Mouse (Mus musculus): ENCODE measurements at regions not wholly inside any gene's neighbourhood (a gene's known extent, or its start where the extent isn't known, plus 50 kb on each side); places are given as distances from the start of the nearest gene placed in this dataset.

DNA sequence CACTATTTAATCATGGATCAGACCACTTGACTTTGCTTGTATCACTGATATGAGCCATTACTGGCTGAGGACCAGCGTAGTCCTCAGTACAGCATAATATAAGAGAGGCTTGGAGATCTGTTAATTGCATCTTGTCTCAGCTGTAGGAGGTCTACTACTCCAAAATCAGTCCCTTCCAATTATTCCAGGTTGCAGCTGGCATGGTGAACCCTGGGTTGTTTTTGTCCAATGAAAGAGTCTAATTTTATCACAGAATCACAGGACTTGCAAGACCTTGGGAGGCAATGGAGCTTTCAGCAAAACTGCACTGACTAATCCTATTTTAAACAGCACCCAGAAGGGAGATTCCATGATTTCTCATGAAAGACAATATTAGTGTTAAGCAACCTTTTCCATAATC is 629.7 kb upstream of the Mef2c start:
- no peak for TF ChIP-seq POLR2A (IDR thresholded peaks at IDR 0.05; ENCODE audit: insufficient read depth, low read depth, low read length)
- no peak for TF ChIP-seq CTCF (IDR thresholded peaks at IDR 0.05; ENCODE audit: insufficient read depth, low read depth, low read length)

Measured in olfactory bulb, adult 2 months (tissue).